Mouse (Mus musculus): ENCODE results near the gene Lnpep.
A peak's percentile ranks its signal among the peaks of the same experiment; 100 is the strongest.
"Not testable (repeated sequence)": the region's sequence is repeated elsewhere in the genome, so short reads cannot be mapped to it uniquely, and the experiment has no call there.

The Lnpep gene

GRCm38 (mm10) chr17:17608416-17608988 lies 16.3 kb downstream of the Lnpep start:
- DNase-seq = no peak

- no peak for DNase-seq
Measured at GRCm38 (mm10) chr17:17604554-17604953, 20.3 kb downstream of the Lnpep start.

- DNase-seq = no peak
Measured at GRCm38 (mm10) chr17:17603609-17604008, 21.2 kb downstream of the Lnpep start.

- no peak for DNase-seq
Measured at GRCm38 (mm10) chr17:17602786-17603185, 22.1 kb downstream of the Lnpep start.

GRCm38 (mm10) chr17:17602330-17602729 lies 22.5 kb downstream of the Lnpep start:
- no peak for DNase-seq

GRCm38 (mm10) chr17:17600804-17601252 lies 24.0 kb downstream of the Lnpep start:
- DNase-seq = peak; percentile 50

- DNase-seq = no peak
Measured at GRCm38 (mm10) chr17:17600001-17600400, 24.8 kb downstream of the Lnpep start.

GRCm38 (mm10) chr17:17598355-17598754 lies 26.5 kb downstream of the Lnpep start:
- no peak for DNase-seq

- peak; percentile 21 for DNase-seq
Measured at GRCm38 (mm10) chr17:17592926-17593325, 31.9 kb downstream of the Lnpep start.

- no peak for DNase-seq
Measured at GRCm38 (mm10) chr17:17587333-17588047, 37.4 kb downstream of the Lnpep start.

GRCm38 (mm10) chr17:17585115-17585514 lies 39.7 kb downstream of the Lnpep start:
- no peak for DNase-seq

- no peak for DNase-seq
Measured at GRCm38 (mm10) chr17:17583896-17584295, 41.0 kb downstream of the Lnpep start.

GRCm38 (mm10) chr17:17581234-17581633 lies 43.6 kb downstream of the Lnpep start:
- DNase-seq = no peak

- no peak for DNase-seq
Measured at GRCm38 (mm10) chr17:17576399-17576798, 48.5 kb downstream of the Lnpep start.

- no peak for DNase-seq
Measured at GRCm38 (mm10) chr17:17567071-17567470, 57.8 kb downstream of the Lnpep start.

GRCm38 (mm10) chr17:17548958-17549357 lies 75.9 kb downstream of the Lnpep start:
- DNase-seq = no peak

- DNase-seq = no peak
Measured at GRCm38 (mm10) chr17:17531338-17531737, 93.5 kb downstream of the Lnpep start.

- no peak for DNase-seq
Measured at GRCm38 (mm10) chr17:17516384-17517016, 108.3 kb downstream of the Lnpep start.

- DNase-seq = no peak
Measured at GRCm38 (mm10) chr17:17506677-17507076, 118.2 kb downstream of the Lnpep start.

GRCm38 (mm10) chr17:17499278-17499677 lies 125.6 kb downstream of the Lnpep start:
- no peak for DNase-seq

GRCm38 (mm10) chr17:17498848-17499247 lies 126.0 kb downstream of the Lnpep start:
- DNase-seq = no peak

- no peak for DNase-seq
Measured at GRCm38 (mm10) chr17:17496730-17497129, 128.1 kb downstream of the Lnpep start.

GRCm38 (mm10) chr17:17496234-17496633 lies 128.6 kb downstream of the Lnpep start:
- DNase-seq = not testable (repeated sequence)

GRCm38 (mm10) chr17:17492116-17492515 lies 132.7 kb downstream of the Lnpep start:
- DNase-seq = no peak

All from right cerebral cortex, postnatal 25 days (tissue).